Mouse (Mus musculus) G1E-ER4 (cell line): Measurements from ENCODE around the gene Slc8a1. TPM values are rescaled to one million over a fixed set of nuclear protein-coding genes. Genes with fewer than 3 reads are reported as not detected.

Experiments
- GATA1 ChIP-seq: IDR thresholded peaks from one replicate; pipeline ENCODE4 v1.8.0; 2012; ENCODE audit warnings: low read length, inconsistent platforms
- polyA plus RNA-seq: library from polyadenylated mRNA; stranded (reverse); fragments of >175 nt; gene quantifications from 2 replicates; pipeline ENCODE4 v1.2.3, GENCODE M21; 2012

The Slc8a1 gene
- polyA plus RNA-seq, 1 experiment = not detected

GRCm38 (mm10) chr17:81455269-81455668 lies 282.9 kb downstream of the Slc8a1 start:
- TF ChIP-seq GATA1 = no peak

- no peak for TF ChIP-seq GATA1
These were observed 296.7 kb downstream of the Slc8a1 start, which contains the start of gene Gm11096 for GRCm38 (mm10) chr17:81441463-81441862. TSS of gene Gm11096 (plus strand) at chr17:81441763.

- no peak for TF ChIP-seq GATA1
These were observed 305.0 kb downstream of the Slc8a1 start for GRCm38 (mm10) chr17:81433148-81433547.

- no peak for TF ChIP-seq GATA1
These were observed 305.4 kb downstream of the Slc8a1 start for GRCm38 (mm10) chr17:81432733-81433132.

- no peak for TF ChIP-seq GATA1
These were observed 310.9 kb downstream of the Slc8a1 start for GRCm38 (mm10) chr17:81427245-81427644.

GRCm38 (mm10) chr17:81424256-81424912 lies 313.8 kb downstream of the Slc8a1 start:
- TF ChIP-seq GATA1 = no peak

GRCm38 (mm10) chr17:81419802-81420459 lies 318.2 kb downstream of the Slc8a1 start:
- no peak for TF ChIP-seq GATA1

- no peak for TF ChIP-seq GATA1
These were observed 321.6 kb downstream of the Slc8a1 start for GRCm38 (mm10) chr17:81416361-81417114.

- TF ChIP-seq GATA1 = no peak
These were observed 325.4 kb downstream of the Slc8a1 start for GRCm38 (mm10) chr17:81412736-81413135.

- TF ChIP-seq GATA1 = no peak
These were observed 334.0 kb downstream of the Slc8a1 start for GRCm38 (mm10) chr17:81404225-81404624.

GRCm38 (mm10) chr17:81403121-81403520 lies 335.1 kb downstream of the Slc8a1 start:
- TF ChIP-seq GATA1 = no peak

- no peak for TF ChIP-seq GATA1
These were observed 335.5 kb downstream of the Slc8a1 start for GRCm38 (mm10) chr17:81402636-81403035.

GRCm38 (mm10) chr17:81400377-81400776 lies 337.8 kb downstream of the Slc8a1 start:
- TF ChIP-seq GATA1 = no peak

GRCm38 (mm10) chr17:81397434-81397833 lies 340.7 kb downstream of the Slc8a1 start:
- TF ChIP-seq GATA1 = no peak

GRCm38 (mm10) chr17:81394124-81394523 lies 344.1 kb downstream of the Slc8a1 start:
- no peak for TF ChIP-seq GATA1

GRCm38 (mm10) chr17:81393040-81393439 lies 345.1 kb downstream of the Slc8a1 start:
- no peak for TF ChIP-seq GATA1
